Mouse (Mus musculus): ENCODE measurements at regions not wholly inside any gene's neighbourhood (a gene's known extent, or its start where the extent isn't known, plus 50 kb on each side); places are given as distances from the start of the nearest gene placed in this dataset.

- Histone ChIP-seq H3K36me3 (ENCODE audit: control insufficient read depth, insufficient read depth, low read length) (no peaks in the 10 kb centered on the region), H3K4me1 (ENCODE audit: control insufficient read depth, insufficient read depth, low read length) (no peaks in the 10 kb centered on the region), H3K9ac (replicated peaks; ENCODE audit: low read length) (no peak overlapping the region), H3K4me3 (replicated peaks; ENCODE audit: low read depth, low read length) (no peak overlapping the region), H3K4me2 (ENCODE audit: low read length) (no peak overlapping the region), H3K9me3 (ENCODE audit: control insufficient read depth, low read length) (no peaks in the 10 kb centered on the region), H3K27ac (replicated peaks; ENCODE audit: low read depth, low read length) (no peak overlapping the region), H3K27me3 (ENCODE audit: control insufficient read depth, insufficient read depth, low read length) (no peaks in the 10 kb centered on the region)
- no peak for ATAC-seq (ENCODE audit: low FRiP score, low TSS enrichment)
- WGBS: 67% methylated on average over 2 of the region's 2 CpGs
- DNase-seq: no peak
Measured at GRCm38 (mm10) chr13:81852309-81852978, 69.6 kb downstream of the Cetn3 start.

- Histone ChIP-seq H3K4me1 (ENCODE audit: control insufficient read depth, insufficient read depth, low read length) (no peaks in the 10 kb centered on the region), H3K4me3 (replicated peaks; ENCODE audit: low read depth, low read length) (no peak overlapping the region), H3K27me3 (ENCODE audit: control insufficient read depth, insufficient read depth, low read length) (no peaks in the 10 kb centered on the region), H3K4me2 (ENCODE audit: low read length) (no peak overlapping the region), H3K9ac (replicated peaks; ENCODE audit: low read length) (no peak overlapping the region), H3K27ac (replicated peaks; ENCODE audit: low read depth, low read length) (no peak overlapping the region), H3K9me3 (ENCODE audit: control insufficient read depth, low read length) (no peaks in the 10 kb centered on the region), H3K36me3 (ENCODE audit: control insufficient read depth, insufficient read depth, low read length) (no peaks in the 10 kb centered on the region)
- no peak for DNase-seq
- no peak for ATAC-seq (ENCODE audit: low FRiP score, low TSS enrichment)
- 74% methylated on average over 4 of the region's 4 CpGs for WGBS
Measured at GRCm38 (mm10) chr13:81856072-81856471, 73.2 kb downstream of the Cetn3 start.

DNA sequence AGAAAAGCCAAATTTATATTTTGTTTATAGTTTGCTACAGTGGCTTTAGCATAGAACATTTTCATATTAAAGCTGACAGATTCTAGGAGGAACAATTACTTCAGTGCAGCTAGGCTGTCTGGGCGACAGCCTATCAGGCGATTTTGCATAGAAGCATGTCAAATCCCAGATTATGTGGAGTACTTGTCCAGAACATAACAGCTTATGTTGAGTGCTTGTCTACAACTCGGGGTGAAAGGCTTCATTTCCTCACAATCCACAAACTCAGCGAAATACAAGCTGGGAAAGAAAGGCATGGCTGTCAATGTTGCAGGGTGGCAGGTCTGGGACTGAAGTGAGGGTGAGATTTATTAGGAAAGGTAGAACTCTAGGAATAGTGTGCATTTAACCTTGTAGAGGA, 77.8 kb downstream of the Cetn3 start:
- no peak overlapping the region for H3K4me2 ChIP-seq (ENCODE audit: low read length)
- no peaks in the 10 kb centered on the region for H3K27me3 ChIP-seq (ENCODE audit: control insufficient read depth, insufficient read depth, low read length)
- H3K9ac ChIP-seq (replicated peaks; ENCODE audit: low read length): no peak overlapping the region
- 46% methylated on average over 4 of the region's 4 CpGs for WGBS
- H3K4me1 ChIP-seq (ENCODE audit: control insufficient read depth, insufficient read depth, low read length): no peaks in the 10 kb centered on the region
- DNase-seq: no peak
- H3K9me3 ChIP-seq (ENCODE audit: control insufficient read depth, low read length): no peaks in the 10 kb centered on the region
- H3K36me3 ChIP-seq (ENCODE audit: control insufficient read depth, insufficient read depth, low read length): no peaks in the 10 kb centered on the region
- H3K27ac ChIP-seq (replicated peaks; ENCODE audit: low read depth, low read length): no peak overlapping the region
- no peak for ATAC-seq (ENCODE audit: low FRiP score, low TSS enrichment)
- H3K4me3 ChIP-seq (replicated peaks; ENCODE audit: low read depth, low read length): no peak overlapping the region

- DNase-seq (no peak), ATAC-seq (ENCODE audit: low FRiP score, low TSS enrichment) (no peak)
- 81% methylated on average over 5 of the region's 5 CpGs for WGBS
- H3K27me3 ChIP-seq (ENCODE audit: control insufficient read depth, insufficient read depth, low read length): no peaks in the 10 kb centered on the region
- no peak overlapping the region for H3K4me3 ChIP-seq (replicated peaks; ENCODE audit: low read depth, low read length)
- no peak overlapping the region for H3K9ac ChIP-seq (replicated peaks; ENCODE audit: low read length)
- H3K4me2 ChIP-seq (ENCODE audit: low read length): no peak overlapping the region
- no peaks in the 10 kb centered on the region for H3K36me3 ChIP-seq (ENCODE audit: control insufficient read depth, insufficient read depth, low read length)
- no peaks in the 10 kb centered on the region for H3K9me3 ChIP-seq (ENCODE audit: control insufficient read depth, low read length)
- no peaks in the 10 kb centered on the region for H3K4me1 ChIP-seq (ENCODE audit: control insufficient read depth, insufficient read depth, low read length)
- H3K27ac ChIP-seq (replicated peaks; ENCODE audit: low read depth, low read length): no peak overlapping the region
Measured at GRCm38 (mm10) chr13:81861886-81862600, 79.2 kb downstream of the Cetn3 start.

DNA sequence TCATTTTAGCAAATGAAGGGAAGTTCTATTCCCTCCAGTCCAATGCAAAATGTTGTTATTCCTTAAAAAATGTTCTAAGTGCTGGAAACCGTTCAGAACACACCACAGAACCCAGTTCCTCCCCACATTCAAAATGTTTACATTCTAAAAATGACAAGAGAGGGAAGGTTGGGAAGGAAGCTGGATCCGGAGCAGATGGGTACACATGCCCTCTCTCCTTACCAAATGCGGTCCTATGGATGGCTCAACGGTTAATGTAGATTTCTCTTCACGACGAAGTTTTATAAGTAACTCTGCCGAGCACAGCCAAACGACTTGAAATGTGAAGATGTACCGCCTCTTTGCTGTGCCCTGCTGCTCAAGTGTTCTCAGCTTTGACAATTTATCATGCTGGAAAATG, 88.3 kb downstream of the Cetn3 start:
- Histone ChIP-seq H3K4me1 (ENCODE audit: control insufficient read depth, insufficient read depth, low read length) (no peaks in the 10 kb centered on the region), H3K36me3 (ENCODE audit: control insufficient read depth, insufficient read depth, low read length) (no peaks in the 10 kb centered on the region), H3K27ac (replicated peaks; ENCODE audit: low read depth, low read length) (no peak overlapping the region), H3K27me3 (ENCODE audit: control insufficient read depth, insufficient read depth, low read length) (no peaks in the 10 kb centered on the region), H3K4me2 (ENCODE audit: low read length) (no peak overlapping the region), H3K9me3 (ENCODE audit: control insufficient read depth, low read length) (no peaks in the 10 kb centered on the region), H3K4me3 (replicated peaks; ENCODE audit: low read depth, low read length) (no peak overlapping the region), H3K9ac (replicated peaks; ENCODE audit: low read length) (no peak overlapping the region)
- no peak for DNase-seq
- 74% methylated on average over 9 of the region's 9 CpGs for WGBS
- no peak for ATAC-seq (ENCODE audit: low FRiP score, low TSS enrichment)

- DNase-seq (peak; percentile 17), ATAC-seq (ENCODE audit: low FRiP score, low TSS enrichment) (no peak)
- 50% methylated on average over 6 of the region's 6 CpGs for WGBS
Measured at GRCm38 (mm10) chr13:81885879-81886278, 103.0 kb downstream of the Cetn3 start.

DNA sequence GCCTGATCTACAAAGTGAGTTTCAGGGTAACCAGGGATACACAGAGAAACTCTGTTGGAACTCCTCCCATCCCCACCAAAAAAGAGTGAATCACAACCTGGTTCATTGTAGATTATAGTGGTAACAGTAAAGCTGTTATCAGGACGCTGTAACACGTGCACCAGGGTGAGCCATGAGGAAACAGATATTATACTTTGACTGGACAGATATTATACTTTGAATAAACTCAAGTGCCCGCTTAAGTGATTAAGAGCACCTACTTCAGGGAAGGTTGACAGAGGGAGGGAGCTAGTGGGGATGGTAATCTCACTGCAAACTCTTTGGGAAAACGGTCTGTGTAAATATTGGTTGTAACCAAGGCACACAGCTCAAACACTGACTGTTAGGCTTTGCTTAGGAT, 147.4 kb downstream of the Cetn3 start:
- no peaks in the 10 kb centered on the region for H3K27me3 ChIP-seq (ENCODE audit: control insufficient read depth, insufficient read depth, low read length)
- no peak overlapping the region for H3K27ac ChIP-seq (replicated peaks; ENCODE audit: low read depth, low read length)
- no peaks in the 10 kb centered on the region for H3K36me3 ChIP-seq (ENCODE audit: control insufficient read depth, insufficient read depth, low read length)
- WGBS: 82% methylated on average over 4 of the region's 4 CpGs
- ATAC-seq (ENCODE audit: low FRiP score, low TSS enrichment): no peak
- H3K9me3 ChIP-seq (ENCODE audit: control insufficient read depth, low read length): no peaks in the 10 kb centered on the region
- no peak overlapping the region for H3K4me3 ChIP-seq (replicated peaks; ENCODE audit: low read depth, low read length)
- no peak for DNase-seq
- no peak overlapping the region for H3K4me2 ChIP-seq (ENCODE audit: low read length)
- H3K4me1 ChIP-seq (ENCODE audit: control insufficient read depth, insufficient read depth, low read length): no peaks in the 10 kb centered on the region
- H3K9ac ChIP-seq (replicated peaks; ENCODE audit: low read length): no peak overlapping the region

More at GRCm38 (mm10) chr13:81885879-81886278, 103.0 kb downstream of the Cetn3 start:
- Histone ChIP-seq H3K4me3 (replicated peaks; ENCODE audit: low read depth, low read length) (no peak overlapping the region), H3K27me3 (ENCODE audit: control insufficient read depth, insufficient read depth, low read length) (no peaks in the 10 kb centered on the region), H3K4me2 (ENCODE audit: low read length) (no peak overlapping the region), H3K9me3 (ENCODE audit: control insufficient read depth, low read length) (no peaks in the 10 kb centered on the region), H3K9ac (replicated peaks; ENCODE audit: low read length) (no peak overlapping the region), H3K27ac (replicated peaks; ENCODE audit: low read depth, low read length) (no peak overlapping the region), H3K36me3 (ENCODE audit: control insufficient read depth, insufficient read depth, low read length) (no peaks in the 10 kb centered on the region), H3K4me1 (ENCODE audit: control insufficient read depth, insufficient read depth, low read length) (no peaks in the 10 kb centered on the region)

- no peaks in the 10 kb centered on the region for H3K4me1 ChIP-seq (ENCODE audit: control insufficient read depth, insufficient read depth, low read length)
- WGBS: 84% methylated on average over 2 of the region's 2 CpGs
- no peak overlapping the region for H3K4me3 ChIP-seq (replicated peaks; ENCODE audit: low read depth, low read length)
- no peak overlapping the region for H3K27ac ChIP-seq (replicated peaks; ENCODE audit: low read depth, low read length)
- DNase-seq (no peak), ATAC-seq (ENCODE audit: low FRiP score, low TSS enrichment) (no peak)
- no peaks in the 10 kb centered on the region for H3K9me3 ChIP-seq (ENCODE audit: control insufficient read depth, low read length)
- no peaks in the 10 kb centered on the region for H3K27me3 ChIP-seq (ENCODE audit: control insufficient read depth, insufficient read depth, low read length)
- no peak overlapping the region for H3K9ac ChIP-seq (replicated peaks; ENCODE audit: low read length)
- no peaks in the 10 kb centered on the region for H3K36me3 ChIP-seq (ENCODE audit: control insufficient read depth, insufficient read depth, low read length)
- H3K4me2 ChIP-seq (ENCODE audit: low read length): no peak overlapping the region
Measured at GRCm38 (mm10) chr13:81931199-81931598, 148.3 kb downstream of the Cetn3 start.

DNA sequence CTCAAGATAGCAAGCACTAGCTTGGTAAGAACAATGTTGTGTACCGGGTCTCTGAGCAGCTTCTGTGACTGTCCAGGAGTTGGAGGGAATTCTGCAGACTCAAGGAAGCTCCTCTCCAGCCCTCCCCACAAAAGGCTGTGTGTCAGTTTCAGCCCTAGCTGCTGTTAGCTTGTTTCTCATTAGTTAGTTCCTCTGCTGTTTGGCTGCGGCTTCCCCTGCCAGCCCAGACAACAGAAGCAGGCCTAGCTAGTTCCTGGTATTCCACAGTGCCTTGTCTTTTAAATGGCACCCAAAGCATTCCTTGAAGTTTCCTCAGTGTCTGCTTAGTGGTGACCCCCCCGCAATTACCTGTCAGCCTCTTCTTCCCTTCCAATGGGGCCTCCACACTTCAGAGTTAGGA, 154.2 kb downstream of the Cetn3 start:
- Histone ChIP-seq H3K4me3 (replicated peaks; ENCODE audit: low read depth, low read length) (no peak overlapping the region), H3K4me1 (ENCODE audit: control insufficient read depth, insufficient read depth, low read length) (no peaks in the 10 kb centered on the region), H3K36me3 (ENCODE audit: control insufficient read depth, insufficient read depth, low read length) (no peaks in the 10 kb centered on the region), H3K27me3 (ENCODE audit: control insufficient read depth, insufficient read depth, low read length) (no peaks in the 10 kb centered on the region), H3K27ac (replicated peaks; ENCODE audit: low read depth, low read length) (no peak overlapping the region), H3K4me2 (ENCODE audit: low read length) (no peak overlapping the region), H3K9me3 (ENCODE audit: control insufficient read depth, low read length) (no peaks in the 10 kb centered on the region), H3K9ac (replicated peaks; ENCODE audit: low read length) (no peak overlapping the region)
- ATAC-seq (ENCODE audit: low FRiP score, low TSS enrichment) (no peak), DNase-seq (no peak)
- WGBS: 85% methylated on average over 3 of the region's 3 CpGs

Data from midbrain, embryonic 14.5 days (tissue).